Mouse (Mus musculus) c-Kit-positive CD71-positive TER-119-positive erythroid progenitor cells, embryonic 14.5 days (primary cell): ENCODE results near the gene Slc35a3.
"Not testable (repeated sequence)": the region's sequence is repeated elsewhere in the genome, so short reads cannot be mapped to it uniquely, and the experiment has no call there.

Experiments used
- DNase-seq: peaks from one replicate; pipeline ENCODE4 v3.0.0-alpha.2; 2013; ENCODE audit warnings: low spot score

The Slc35a3 gene

DNA sequence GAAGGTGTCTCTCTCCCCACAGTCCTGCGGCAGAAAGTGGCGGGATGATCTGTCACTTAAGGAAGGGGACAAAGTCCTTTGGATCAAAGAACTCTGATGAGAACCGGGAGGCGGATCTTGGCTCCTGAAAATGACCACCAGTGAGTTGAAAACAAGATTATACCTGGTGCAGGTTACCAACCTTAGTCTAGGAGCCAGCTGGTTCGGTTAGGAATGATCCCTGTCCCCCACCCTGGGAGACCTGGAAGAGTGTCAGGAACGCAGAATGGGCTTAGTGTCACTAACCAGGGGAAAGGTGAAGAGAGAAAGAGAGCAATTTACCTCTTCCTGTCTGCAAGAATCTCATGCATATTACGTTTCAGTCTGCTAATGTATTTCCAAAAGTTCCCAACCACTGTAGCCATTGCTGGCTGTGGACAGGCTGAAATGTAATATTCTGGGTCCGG, at the start of gene Slc35a3:
Gene Slc35a3, minus strand, starts transcription at position 396 of the 446 bp plus-strand sequence.
- no peak for DNase-seq

DNA sequence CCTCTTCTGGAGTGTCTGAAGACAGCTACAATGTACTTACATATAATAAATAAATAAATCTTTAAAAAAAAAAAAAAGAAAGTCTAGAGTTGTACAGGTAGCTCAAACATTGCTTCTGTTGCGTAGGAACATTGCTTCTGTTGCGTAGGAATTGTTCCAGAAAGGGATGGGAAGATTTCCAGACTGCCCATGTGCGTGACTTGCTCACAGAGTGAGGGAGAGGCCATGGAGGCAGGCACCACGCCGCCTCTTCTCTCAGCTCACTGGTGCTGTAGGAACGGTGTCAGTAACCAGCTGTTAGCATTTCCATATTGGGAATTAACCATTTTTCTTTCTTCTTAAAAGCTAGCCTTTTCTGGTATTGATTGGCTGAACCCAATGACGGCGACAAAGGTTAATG, 40.2 kb upstream of the Slc35a3 start:
- no peak for DNase-seq

DNA sequence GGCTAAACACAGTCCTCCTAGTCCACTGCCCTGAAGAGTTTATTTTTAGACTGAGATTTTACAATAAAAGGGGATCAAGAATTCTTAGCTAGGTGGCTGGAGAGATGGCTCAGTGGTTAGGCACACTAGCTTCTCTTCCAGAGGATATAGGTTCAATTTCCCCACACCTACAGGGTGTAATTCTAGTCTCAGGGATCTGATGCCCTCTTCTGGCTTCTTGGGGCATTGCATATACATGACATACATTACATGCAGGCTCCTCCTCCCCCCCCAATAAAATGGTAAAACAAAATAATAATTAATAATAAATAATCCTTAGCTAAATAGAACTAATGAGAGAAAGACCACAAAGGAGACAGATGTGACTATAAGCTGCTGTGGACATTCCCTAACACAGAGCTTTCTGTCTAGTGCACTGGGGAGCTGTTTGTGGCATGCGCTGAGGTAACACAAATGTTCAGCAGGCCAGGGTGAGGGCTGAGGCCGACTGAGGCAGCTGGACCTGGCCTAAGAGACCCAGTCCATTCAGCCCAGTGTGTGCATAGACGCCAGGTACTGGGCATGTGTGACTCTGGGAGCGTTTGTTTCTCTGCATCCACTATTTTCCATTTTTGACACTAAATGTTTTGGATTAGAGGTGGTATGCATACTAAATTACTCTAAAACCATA, 38.7 kb upstream of the Slc35a3 start:
- peak; percentile 65 for DNase-seq

DNA sequence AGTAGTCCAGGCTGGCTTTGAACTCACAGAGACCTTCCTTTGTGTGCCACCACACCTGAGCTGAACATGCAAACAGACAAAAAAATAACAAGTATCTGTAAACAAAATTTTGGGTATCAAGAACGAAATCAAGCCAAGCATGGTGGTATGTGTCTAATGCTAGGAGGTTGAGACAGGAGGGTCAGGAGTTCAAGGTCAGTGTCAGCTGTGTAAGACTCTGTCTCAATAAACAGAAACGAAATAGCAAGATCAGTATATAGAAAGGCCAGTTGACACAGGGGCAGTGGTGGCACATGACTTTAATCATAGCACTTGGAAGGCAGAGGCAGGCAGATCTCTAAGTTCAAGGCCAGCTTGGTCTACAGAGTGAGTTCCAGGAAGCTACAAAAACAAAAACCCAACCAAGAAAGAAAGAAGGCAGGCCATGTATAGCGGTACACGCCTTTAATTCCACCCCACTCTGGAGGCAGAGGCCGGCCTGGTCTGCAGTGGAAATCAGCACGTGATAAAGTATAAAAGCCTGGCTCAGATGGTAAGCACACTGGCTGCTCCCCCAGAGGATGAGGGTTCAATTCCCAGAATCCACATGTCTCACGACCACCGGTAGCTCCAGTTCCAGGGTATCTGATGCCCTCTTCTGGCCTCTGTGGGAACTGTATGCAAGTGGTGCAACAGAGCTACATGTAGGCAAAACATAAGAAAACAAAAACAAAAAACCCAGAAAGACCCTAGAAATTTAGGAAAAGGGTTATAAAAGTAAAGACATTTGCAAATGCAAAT, 36.0 kb upstream of the Slc35a3 start:
- DNase-seq: peak; percentile 33

DNA sequence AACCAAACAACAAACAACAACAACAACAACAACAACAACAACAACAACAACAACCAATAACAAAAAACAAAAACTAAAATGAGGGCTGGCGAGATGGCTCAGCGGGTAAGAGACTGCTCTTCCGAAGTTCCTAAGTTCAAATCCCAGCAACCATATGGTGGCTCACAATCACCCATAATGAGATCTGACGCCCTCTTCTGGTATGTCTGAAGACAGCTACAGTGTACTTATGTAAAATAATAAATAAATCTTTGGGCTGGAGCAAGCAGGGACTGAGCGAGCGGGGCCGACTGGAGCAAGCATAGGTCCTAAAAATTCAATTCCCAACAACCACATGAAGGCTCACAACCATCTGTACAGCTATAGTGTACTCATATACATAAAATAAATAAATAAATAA, 35.0 kb upstream of the Slc35a3 start:
- not testable (repeated sequence) for DNase-seq

DNA sequence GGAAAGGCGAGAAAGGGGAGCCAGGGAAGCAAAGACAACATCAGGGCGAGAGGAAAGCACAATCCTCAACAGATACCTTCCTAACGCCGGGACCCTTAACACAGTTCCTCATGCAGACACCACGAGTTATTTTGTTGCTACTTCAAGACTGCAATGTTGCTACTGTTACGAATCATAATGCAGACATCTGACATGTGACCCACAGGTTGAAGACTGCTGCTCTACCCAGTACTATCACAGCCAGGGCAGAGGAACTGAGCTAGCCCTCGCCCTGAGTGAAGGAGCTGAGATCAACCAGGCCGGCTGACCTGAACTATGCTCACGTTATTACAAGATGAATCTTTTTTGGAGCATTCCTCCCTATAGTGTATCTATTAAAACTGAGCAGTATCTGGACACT, 28.3 kb upstream of the Slc35a3 start:
- DNase-seq: no peak

DNA sequence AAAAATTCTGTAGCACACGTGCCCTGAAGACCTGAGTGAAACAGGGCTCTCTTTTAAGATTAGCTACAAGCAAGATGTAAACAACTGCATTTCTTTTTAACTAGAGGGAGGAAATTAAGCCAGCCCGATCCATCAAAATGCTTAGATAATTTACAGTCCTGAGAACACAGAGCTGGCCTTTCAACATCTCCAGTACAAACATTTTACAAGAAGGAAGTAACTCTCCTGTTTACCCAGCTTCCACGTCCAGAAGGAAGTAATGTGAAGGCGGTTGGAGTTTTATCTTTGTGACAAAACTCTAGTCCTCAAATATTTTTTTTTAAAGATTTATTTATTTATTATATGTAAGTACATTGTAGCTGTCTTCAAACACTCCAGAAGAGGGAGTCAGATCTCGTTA, 27.5 kb upstream of the Slc35a3 start:
- no peak for DNase-seq

DNA sequence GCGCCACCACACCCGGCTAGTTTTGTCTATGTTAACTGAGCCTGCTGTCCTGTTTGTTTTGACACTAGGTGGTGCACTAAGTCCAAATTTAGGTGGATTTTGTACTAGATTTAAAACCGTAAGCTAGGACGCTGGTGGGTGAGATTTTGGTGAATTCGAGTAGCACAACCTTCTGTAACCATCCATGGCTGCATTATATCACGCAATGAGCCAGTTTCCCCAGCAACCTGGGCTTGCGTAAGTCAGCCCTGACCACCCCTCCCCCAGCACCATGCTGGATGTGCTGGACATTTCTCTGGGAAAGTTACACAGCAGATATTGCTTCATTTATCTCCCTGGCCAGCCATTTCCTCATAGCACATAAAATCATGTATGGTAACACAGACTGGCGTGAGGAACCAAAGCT, 24.7 kb upstream of the Slc35a3 start:
- no peak for DNase-seq

DNA sequence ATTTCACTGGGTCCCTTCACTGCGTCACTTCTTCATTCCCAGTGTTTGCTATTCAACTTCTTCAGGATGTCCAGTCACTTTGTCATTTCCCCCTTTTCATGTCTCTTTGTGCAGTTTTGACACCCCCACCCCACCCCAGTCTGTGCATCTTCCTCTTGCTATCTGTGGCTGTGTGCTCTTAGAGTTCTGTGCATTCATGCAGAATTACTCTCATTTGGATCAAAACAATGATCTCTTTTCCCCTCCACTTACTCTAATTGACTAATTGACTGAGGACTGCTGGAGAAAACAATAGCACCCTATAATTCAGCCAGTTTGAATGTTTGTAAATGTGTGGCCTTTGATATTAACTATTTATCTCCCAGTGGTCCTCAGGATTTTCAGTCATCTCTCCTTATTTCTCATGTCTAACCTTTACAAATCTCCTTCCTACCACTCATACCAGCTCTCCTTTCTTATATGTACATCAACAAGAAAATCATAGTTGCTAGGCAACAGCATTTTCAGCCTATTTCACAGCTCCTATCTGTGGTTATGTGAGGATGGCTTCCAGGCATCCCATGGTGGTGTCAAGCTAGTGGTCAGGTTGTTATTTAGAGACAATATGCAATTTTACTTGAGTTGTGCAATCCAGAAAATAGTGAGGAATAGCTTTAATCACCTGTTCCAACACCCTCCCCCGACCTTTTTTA, 17.0 kb upstream of the Slc35a3 start:
- DNase-seq: no peak

DNA sequence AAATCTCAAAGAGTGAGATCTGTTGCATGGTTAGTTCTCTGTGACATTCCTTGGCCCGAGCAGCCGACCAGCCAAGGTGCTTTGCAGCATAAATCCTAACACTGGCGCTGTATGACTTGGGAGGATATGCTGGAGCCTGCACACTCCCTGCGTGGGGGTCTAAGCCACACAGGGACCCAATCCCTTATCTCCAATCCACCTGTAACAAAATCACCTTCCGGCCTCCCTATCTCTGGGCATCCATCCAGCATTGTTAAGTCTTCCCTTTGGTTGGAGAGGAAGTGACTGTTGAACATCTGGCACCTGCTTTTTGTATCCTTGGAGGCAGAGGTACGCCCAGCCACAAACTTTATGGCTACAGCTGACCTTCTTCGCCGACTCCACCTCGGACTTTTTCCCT, 14.2 kb upstream of the Slc35a3 start:
- no peak for DNase-seq

DNA sequence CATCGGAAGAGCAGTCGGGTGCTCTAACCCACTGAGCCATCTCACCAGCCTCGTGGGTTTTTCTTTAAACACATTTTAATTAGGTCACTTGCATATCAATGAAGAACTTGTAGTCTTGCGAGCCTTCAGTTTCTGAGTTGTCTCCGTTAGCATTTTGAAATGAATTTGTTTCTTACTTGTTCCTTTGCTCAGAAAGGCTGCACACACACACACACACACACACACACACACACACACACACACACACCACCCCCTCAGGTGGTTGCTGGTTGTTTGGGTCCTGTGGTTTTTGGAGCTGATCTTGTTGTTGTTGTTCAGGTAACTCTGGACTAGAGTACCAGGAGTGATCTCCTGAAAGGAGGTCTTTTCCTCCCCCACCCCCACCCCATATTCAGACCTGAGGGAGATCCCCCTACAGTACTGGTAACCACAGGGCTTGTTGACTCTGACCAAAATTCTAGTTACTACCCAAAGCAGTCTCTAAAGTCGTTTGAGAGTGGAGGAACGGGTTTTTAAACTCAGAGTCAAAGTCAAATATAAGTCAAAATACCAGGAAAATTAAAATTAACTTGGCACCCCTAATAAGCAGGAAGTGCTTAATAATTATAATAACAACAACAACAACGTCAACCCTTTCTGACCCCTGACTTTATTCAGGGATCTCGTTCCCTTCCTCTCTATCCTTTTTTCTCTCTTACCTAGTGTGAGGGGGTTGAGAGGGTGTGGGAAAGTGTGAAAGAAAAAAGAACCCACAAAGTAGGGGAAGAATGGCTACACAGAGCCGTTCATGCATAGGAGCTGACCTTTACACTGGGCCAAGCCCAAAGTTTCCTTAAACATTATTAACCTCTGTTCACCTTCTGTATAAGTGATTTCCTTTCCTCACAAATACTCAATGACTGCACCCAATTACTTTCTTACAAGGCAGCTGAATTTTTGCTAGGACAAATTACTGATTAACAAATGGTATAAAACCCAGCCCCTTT, 11.2 kb upstream of the Slc35a3 start:
- no peak for DNase-seq

DNA sequence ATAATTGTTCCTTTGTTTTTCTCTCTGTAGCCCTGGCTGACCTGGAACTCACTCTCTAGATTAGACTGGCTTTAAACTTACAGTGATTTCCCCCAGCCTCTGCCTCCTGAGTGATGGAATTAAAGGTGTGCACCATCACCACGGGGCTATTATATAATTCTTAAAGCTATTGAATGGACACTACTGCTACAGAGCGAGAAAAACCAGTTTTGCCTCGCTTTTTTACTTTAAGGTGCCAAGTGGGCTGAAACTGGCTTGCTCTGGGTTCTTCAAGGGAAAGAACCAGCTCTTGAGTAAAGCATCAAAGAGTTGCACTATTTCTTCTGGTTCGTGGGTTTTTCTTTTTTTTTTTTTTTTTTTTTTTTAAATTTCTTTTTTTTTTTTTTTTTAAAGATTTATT, 10.3 kb upstream of the Slc35a3 start:
- DNase-seq: no peak

DNA sequence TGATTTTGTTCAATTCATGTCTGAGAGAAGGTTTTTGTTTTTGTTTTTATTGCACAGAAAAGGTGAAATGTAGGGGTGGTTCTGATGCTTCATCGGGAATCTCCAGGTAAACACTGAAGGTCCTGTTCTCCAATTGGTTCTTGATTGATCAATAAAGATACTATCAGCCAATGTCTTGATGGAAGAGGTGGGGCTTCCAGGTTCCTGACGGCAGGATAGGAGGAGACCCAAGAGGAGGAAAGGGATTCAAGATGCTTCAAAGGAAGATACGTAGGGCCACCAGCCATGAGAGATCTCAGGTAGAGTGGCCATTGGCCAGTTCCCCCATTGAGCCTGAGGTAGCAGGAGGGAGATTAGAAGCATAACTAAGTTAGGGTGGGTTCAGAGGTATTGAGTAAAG, 6.3 kb upstream of the Slc35a3 start:
- DNase-seq: no peak

DNA sequence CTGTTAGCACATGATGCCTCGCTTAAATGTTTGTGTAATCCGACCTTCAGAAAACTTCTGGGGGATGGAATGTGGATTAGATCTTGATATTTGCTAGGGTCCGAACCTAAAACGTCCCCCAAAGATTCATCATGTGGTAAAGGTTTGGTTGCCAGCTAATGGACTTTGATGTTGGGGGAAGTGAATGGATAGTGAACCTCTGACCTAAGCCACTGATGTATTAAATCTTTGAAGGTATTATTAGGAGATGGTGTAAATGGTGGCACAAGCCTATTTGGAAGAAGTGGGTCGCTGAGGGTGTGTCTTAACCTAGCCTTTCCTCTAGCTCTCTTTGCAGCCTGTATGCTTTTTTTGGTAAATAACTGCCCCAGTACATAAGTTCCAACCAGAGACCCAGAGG, 400 bp upstream of the Slc35a3 start:
- DNase-seq: no peak

DNA sequence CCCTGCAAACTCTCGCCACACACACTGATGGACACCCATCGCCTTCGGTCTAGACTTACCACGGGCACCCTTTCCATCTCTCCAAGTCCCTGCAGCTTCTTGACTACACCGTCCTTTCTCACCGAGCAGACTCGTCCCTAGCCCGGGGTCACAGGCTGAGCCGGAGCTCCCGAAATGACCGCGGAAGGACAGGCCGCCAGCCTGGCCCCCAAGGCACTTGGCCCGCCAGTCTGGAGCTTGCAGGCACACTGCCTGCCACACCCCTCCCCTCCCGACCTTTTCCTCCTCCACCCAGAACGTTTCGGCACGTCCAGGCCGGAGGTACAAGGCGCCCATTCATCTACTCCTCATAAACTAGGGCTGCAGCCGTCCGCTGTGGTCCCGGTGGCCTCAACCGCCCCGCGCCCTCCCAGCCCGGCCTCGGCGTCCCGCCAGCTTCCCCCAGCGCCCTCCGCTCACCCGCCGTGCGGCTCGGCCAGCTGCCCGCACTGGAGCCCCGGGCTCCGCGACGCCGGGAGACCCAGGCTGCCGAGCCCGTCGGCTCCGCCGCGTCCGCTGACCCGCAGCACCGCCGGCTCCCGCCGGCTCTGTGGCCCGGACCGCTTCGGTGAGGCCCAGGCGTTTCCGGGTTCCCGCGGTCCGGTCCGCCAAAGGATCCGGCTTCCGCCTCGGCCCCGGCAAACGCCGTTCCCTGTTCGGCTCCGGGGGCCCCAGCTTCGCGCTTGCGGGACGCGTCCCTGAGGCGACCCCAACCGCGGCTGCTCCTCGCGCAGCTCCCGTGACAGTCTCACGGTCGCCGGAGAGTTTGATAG, 801 bp downstream of the Slc35a3 start:
- peak; percentile 62 for DNase-seq

DNA sequence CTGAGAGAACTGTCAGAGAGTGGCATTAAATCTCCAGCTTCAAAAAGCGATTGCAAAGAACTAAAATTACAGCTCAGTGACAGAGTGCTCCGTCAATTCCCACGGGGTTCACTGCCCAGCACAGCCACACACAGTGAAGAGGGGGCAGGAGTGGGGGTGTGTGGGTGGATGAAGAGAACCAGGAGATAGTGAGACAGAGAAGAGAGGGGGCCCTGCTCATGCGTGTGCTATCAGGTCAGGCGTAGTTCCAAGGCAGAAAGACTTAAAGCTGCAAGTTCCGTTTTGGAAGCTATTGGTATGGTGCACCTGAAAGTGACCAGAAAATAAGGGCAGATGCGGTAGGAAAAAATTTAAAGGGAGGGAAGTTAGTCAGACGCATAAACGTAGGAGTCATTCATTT, 1.7 kb downstream of the Slc35a3 start:
- DNase-seq: no peak

DNA sequence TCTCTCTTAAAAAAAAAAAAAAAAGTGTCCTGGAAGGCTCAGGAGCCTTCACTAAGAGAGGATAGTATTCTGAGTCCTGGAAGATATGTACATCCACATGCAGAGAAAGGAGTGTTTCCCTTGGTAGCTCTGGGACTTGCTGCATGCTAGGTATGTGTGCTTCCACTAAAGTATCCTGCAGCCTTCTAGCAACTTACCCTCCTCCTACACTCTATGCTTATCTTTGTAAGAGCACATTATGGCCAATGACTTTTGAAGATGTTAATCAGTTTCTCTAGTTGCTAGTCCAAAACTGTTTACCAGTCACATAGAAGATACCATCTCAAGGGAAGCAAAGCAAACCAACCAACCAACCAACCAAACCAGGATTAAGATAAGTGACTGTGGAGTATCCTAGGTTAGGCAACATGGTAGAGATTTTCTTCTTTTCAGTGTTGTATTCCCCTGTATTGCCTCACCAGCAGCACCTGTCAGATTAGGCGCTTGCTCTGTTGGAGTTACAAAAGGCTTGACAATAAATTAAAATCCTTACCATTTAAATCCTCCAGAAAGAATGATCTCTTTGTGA, 6.9 kb downstream of the Slc35a3 start:
- no peak for DNase-seq

DNA sequence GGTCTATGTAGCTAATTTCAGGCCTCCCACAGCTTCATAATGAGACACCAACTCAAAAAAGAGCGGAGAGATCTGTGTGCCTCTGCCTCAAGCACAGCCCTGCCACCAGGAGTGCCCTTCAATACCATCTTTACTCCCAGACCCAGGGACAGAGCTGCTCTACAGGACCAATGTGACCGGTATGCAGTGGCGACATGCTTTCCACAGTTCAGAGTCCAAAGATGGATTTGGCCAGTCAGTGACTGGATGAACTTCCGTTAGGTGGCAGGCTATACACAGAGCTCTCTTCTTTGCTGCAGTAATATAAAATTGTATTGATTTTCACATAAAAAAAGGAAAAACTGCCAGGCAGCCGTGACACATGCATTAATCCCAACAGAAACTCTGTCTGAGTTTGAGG, 8.8 kb downstream of the Slc35a3 start:
- no peak for DNase-seq

DNA sequence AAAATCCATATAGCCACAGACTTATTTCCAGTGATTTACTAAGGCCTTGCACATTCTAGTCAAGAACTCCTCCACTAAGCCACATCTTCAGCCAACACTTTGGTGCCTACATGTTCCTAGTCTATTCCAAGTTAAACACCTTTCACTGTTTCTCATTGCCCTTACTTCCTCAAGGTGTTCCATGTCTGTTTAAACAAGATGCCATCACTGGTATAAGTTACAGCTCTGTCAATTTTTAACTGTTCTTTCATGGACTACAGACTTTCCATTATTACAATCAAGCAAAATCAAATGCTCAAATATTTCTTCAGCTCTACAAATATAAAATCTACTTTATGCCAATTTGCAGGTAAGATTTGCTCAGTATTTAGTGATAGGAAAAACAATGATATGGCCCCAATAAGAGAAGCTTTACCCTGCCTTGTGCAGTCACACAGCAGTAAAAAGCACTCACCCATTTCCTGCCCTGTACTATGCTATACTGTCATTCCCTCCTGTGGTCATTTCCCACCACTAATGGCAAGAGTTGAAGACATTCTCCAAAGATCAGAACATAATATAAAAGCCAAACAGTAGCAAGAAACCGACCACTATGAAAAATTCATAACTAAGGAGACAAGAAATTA, 9.9 kb downstream of the Slc35a3 start:
- no peak for DNase-seq

DNA sequence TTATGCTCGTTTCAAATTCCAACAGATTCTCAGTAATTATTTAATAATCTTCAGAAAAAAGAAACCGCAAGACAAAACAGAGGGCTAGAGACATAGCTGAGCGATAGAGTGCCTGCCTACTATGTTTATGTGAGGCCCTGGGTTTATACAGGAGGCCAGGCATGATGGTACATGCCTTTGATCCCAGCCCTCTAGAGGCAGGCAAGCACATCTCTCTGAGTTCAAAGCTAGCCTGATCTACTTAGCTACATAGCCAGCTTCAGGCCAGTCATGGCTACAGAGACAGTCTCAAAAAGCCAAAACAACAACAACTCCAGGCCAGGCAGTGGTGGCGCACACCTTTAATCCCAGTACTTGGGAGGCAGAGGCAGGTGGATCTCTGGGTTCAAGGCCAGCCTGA, 11.0 kb downstream of the Slc35a3 start:
- DNase-seq: no peak
